Mouse (Mus musculus) midbrain, embryonic 16.5 days (tissue): ENCODE data around the gene 2610528J11Rik. TPM values are rescaled to one million over a fixed set of nuclear protein-coding genes. Genes with fewer than 3 reads are reported as not detected.

Source experiments
- ATAC-seq: fragments of 200-750 bp; cut with Nextera tagmentation; 2 replicates; pipeline ENCODE4 v1.8.0; 2017; ENCODE audit warnings: moderate TSS enrichment
- H3K27ac ChIP-seq: fragments of 300-500 bp; sonication (generic); 2 replicates; pipeline ENCODE4 v1.5.1; 2014; ENCODE audit warnings: mild to moderate bottlenecking, low read length, mixed read lengths
- H3K27me3 ChIP-seq: fragments of 300-500 bp; sonication (generic); 2 replicates; pipeline ENCODE4 v1.6.1; 2014; ENCODE audit warnings: low read depth, low read length, mixed read lengths; ENCODE audit not compliant: control insufficient read depth, insufficient read depth
- H3K36me3 ChIP-seq: fragments of 300-500 bp; sonication (generic); 2 replicates; pipeline ENCODE4 v1.6.1; 2014; ENCODE audit warnings: mild to moderate bottlenecking, low read length, moderate library complexity, mixed read lengths; ENCODE audit not compliant: control insufficient read depth, insufficient read depth
- H3K4me1 ChIP-seq: fragments of 300-500 bp; sonication (generic); 2 replicates; pipeline ENCODE4 v1.6.1; 2014; ENCODE audit warnings: mild to moderate bottlenecking, low read length, mixed read lengths; ENCODE audit not compliant: control insufficient read depth, insufficient read depth
- H3K4me2 ChIP-seq: fragments of 300-500 bp; sonication (generic); 2 replicates; pipeline ENCODE4 v1.6.1; 2014; ENCODE audit warnings: mild to moderate bottlenecking, low read length, mixed read lengths
- H3K4me3 ChIP-seq: fragments of 300-500 bp; sonication (generic); 2 replicates; pipeline ENCODE4 v1.5.1; 2014; ENCODE audit warnings: low read depth, mild to moderate bottlenecking, low read length, moderate library complexity, mixed read lengths
- H3K9ac ChIP-seq: fragments of 300-500 bp; sonication (generic); 2 replicates; pipeline ENCODE4 v1.6.1; 2014; ENCODE audit warnings: low read depth, low read length, mixed read lengths
- H3K9me3 ChIP-seq: fragments of 300-500 bp; sonication (generic); replicated peaks from 2 replicates; pipeline ENCODE4 v1.6.1; 2014; ENCODE audit warnings: mild to moderate bottlenecking, low read length, mixed read lengths; ENCODE audit not compliant: control insufficient read depth, poor library complexity, severe bottlenecking
- WGBS: fragments of 180-500 bp; shearing (Covaris S2); extraction: QIAGEN DNeasy Blood & Tissue Kit; methylation state at CpG from one replicate; pipeline ENCODE4 v1.1.7; 2014; 5-methylcytosine and 5-hydroxymethylcytosine counted together
- polyA plus RNA-seq: library from polyadenylated mRNA; unstranded; fragments of >200 nt; fragmentation: Nextera tagmentation; extraction: Ambion mirVana; gene quantifications from 2 replicates; pipeline ENCODE4 v1.2.1, GENCODE M21; 2015

Gene 2610528J11Rik
- polyA plus RNA-seq, 1 experiment from 2014 or later: not detected

DNA sequence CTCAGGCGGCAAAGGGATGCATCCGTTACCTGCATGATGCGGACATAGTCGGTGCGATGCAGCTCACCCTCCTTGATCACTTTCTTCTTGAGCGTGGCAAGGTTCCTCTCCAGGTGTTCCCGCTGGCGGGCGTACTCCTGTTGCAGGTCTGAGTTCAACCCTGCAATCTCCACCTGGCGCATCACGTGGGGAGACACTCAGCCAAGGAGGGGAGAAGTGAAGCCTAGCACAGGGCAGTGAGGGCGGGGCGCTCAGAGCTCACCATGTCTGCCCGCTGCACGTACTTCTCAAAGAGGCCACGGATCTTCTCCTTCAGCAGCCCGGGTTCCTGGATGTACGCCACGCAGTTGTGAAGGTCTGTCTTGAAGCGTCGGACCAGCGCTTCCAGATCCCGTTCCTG, 42.5 kb downstream of the 2610528J11Rik start:
- Histone ChIP-seq H3K9ac (no peak overlapping the region), H3K27ac (no peak overlapping the region), H3K4me3 (no peak overlapping the region), H3K4me1 (no peaks in the 10 kb centered on the region), H3K27me3 (no peaks in the 10 kb centered on the region), H3K9me3 (no peaks in the 10 kb centered on the region), H3K4me2 (no peak overlapping the region), H3K36me3 (no peaks in the 10 kb centered on the region)
- 74% methylated on average over 23 of the region's 23 CpGs for WGBS
- no peak for ATAC-seq

DNA sequence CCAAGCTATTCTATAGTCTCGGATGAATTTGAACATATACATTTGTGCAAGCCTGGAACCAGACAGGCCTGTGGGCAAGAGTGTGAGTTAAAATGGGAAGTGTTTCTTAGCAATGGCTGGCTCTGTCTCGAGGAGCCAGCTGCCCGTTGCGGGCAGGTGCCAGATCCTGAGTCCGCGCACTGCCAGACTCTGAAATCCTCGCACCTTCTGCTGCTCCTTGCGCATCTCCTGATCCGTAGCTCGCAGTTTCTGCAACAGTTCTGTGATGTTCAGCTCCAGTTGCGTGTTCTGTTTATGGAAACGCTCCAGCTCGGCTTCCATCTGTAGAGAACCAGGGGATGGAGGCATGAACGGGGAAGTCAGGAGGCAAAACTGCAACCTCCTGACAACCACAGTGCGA, 44.6 kb downstream of the 2610528J11Rik start:
- Histone ChIP-seq H3K27ac (no peak overlapping the region), H3K4me3 (no peak overlapping the region), H3K4me2 (no peak overlapping the region), H3K27me3 (no peaks in the 10 kb centered on the region), H3K4me1 (no peaks in the 10 kb centered on the region), H3K9ac (no peak overlapping the region), H3K36me3 (no peaks in the 10 kb centered on the region), H3K9me3 (no peaks in the 10 kb centered on the region)
- no peak for ATAC-seq
- WGBS: 83% methylated on average over 14 of the region's 15 CpGs

DNA sequence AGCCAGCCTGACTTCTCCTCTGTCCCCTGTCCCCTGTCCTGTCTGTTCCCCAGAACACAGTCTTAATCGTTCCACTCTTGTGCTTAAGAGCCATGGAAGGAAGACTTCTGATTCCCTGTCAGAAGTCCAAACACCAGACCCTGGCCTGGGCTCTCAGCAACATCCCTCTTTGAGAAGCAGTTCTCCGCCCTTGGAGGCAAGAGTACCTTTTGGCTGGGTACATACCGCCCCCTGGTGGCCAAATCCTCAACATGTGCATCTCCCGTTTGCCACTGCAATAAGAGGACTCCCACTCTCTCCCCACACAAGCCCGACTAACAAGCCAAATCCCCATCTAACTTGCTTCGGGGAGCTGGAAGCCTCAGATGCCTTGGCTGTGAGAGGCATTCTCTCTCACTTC, 49.3 kb downstream of the 2610528J11Rik start:
- ATAC-seq: peak; percentile 71
- Histone ChIP-seq H3K4me1 (no peaks in the 10 kb centered on the region), H3K27me3 (no peaks in the 10 kb centered on the region), H3K4me2 (no peak overlapping the region), H3K9ac (no peak overlapping the region), H3K9me3 (no peaks in the 10 kb centered on the region), H3K36me3 (no peaks in the 10 kb centered on the region), H3K4me3 (no peak overlapping the region), H3K27ac (no peak overlapping the region)
- 7% methylated on average over 6 of the region's 6 CpGs for WGBS

DNA sequence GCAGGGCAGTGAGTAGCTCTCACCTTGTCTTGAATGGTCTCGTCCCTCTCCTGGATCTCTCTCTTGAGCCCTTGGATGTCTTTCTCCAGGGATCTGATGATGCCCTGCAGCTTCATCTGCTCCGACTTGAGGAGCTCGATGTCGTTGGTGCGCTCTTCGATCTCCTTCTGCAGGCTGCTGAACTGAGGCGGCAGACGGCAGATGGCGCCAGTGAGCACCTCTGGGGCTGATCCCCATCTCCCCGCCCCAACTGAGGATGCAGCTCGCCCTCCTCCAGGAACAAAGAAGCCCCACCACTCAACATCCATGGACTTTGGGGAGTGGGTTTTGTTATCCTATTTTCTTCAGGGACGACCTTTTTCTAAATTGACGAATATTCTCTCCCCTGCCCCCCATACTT, 52.5 kb downstream of the 2610528J11Rik start:
- H3K9me3 ChIP-seq: no peaks in the 10 kb centered on the region
- H3K27me3 ChIP-seq: no peaks in the 10 kb centered on the region
- no peak overlapping the region for H3K4me3 ChIP-seq
- ATAC-seq: no peak
- H3K27ac ChIP-seq: no peak overlapping the region
- H3K4me1 ChIP-seq: no peaks in the 10 kb centered on the region
- H3K36me3 ChIP-seq: no peaks in the 10 kb centered on the region
- no peak overlapping the region for H3K4me2 ChIP-seq
- H3K9ac ChIP-seq: no peak overlapping the region
- WGBS: 49% methylated on average over 13 of the region's 13 CpGs

Other genes with a start within 250 kb of the 2610528J11Rik start
- 78.9 and 85.5 TPM in 2 replicates for gene Ptprf, start 235.6 kb upstream of the 2610528J11Rik start, polyA plus RNA-seq
- 8.7 and 10.3 TPM in 2 replicates for gene Szt2, start 117.7 kb upstream of the 2610528J11Rik start, polyA plus RNA-seq
- 101 TPM in 2 replicates for gene Med8, start 117.7 kb upstream of the 2610528J11Rik start, polyA plus RNA-seq
- 25.1 and 26.1 TPM in 2 replicates for gene Elovl1, start 98.9 kb upstream of the 2610528J11Rik start, polyA plus RNA-seq
- 22.6 and 27.6 TPM in 2 replicates for gene Cdc20, start 89.6 kb upstream of the 2610528J11Rik start, polyA plus RNA-seq
- 0.11 TPM in 1 of 2 replicates, not detected in the other for gene Mpl, start 69.5 kb upstream of the 2610528J11Rik start, polyA plus RNA-seq
- gene Tie1, start 36.9 kb upstream of the 2610528J11Rik start, polyA plus RNA-seq: 13.1 and 14.4 TPM in 2 replicates
- not detected in 2 replicates for gene Tmem125, start 17.0 kb downstream of the 2610528J11Rik start, polyA plus RNA-seq
- 2.0 and 2.5 TPM in 2 replicates for gene Cfap57, start 93.8 kb downstream of the 2610528J11Rik start, polyA plus RNA-seq
- 84.8 and 98.6 TPM in 2 replicates for gene Ebna1bp2, start 93.8 kb downstream of the 2610528J11Rik start, polyA plus RNA-seq
- gene Olfr62, start 132.0 kb downstream of the 2610528J11Rik start, polyA plus RNA-seq: not detected in 2 replicates
- gene Olfr1342, start 165.8 kb downstream of the 2610528J11Rik start, polyA plus RNA-seq: not detected in 2 replicates
- not detected in 2 replicates for gene Olfr1341, start 176.5 kb downstream of the 2610528J11Rik start, polyA plus RNA-seq
- gene Olfr1340, start 193.1 kb downstream of the 2610528J11Rik start, polyA plus RNA-seq: not detected in 2 replicates
- not detected in 2 replicates for gene Olfr1339, start 205.2 kb downstream of the 2610528J11Rik start, polyA plus RNA-seq
- gene Olfr1338, start 231.7 kb downstream of the 2610528J11Rik start, polyA plus RNA-seq: not detected in 2 replicates